Mouse (Mus musculus) CD4-positive, CD25-positive, alpha-beta regulatory T cell, adult 4 months (primary cell): Measurements from ENCODE around the gene Nudt3. TPM values are rescaled to one million over a fixed set of nuclear protein-coding genes. Genes with fewer than 3 reads are reported as not detected.

Experiments
- ATAC-seq: one replicate; pipeline ENCODE4 v1.8.0; 2017
- polyA plus RNA-seq, 2 experiments: library from polyadenylated mRNA; unstranded; fragments of 100-300 nt; shearing (Covaris generic); gene quantifications; one replicate each; pipeline ENCODE4 v1.2.1; 2017

Gene Nudt3
- polyA plus RNA-seq, 2 experiments from 2014 or later = 14.5 to 27.5 TPM

- ATAC-seq = no peak
Measured at GRCm38 (mm10) chr17:27545991-27546390, 77.3 kb downstream of the Nudt3 start.

- ATAC-seq = no peak
Measured at GRCm38 (mm10) chr17:27544551-27544950, 78.7 kb downstream of the Nudt3 start.

GRCm38 (mm10) chr17:27541984-27542383 lies 81.3 kb downstream of the Nudt3 start:
- no peak for ATAC-seq

GRCm38 (mm10) chr17:27541261-27541660 lies 82.0 kb downstream of the Nudt3 start:
- ATAC-seq = no peak

GRCm38 (mm10) chr17:27534718-27535117 lies 88.6 kb downstream of the Nudt3 start:
- peak; percentile 77 for ATAC-seq

GRCm38 (mm10) chr17:27533354-27533753 lies 89.9 kb downstream of the Nudt3 start:
- ATAC-seq = no peak

- no peak for ATAC-seq
Measured at GRCm38 (mm10) chr17:27532095-27532494, 91.2 kb downstream of the Nudt3 start.

Other genes with a start within 250 kb of the Nudt3 start
- not detected for gene Grm4, start 102.1 kb downstream of the Nudt3 start, polyA plus RNA-seq
- gene Hmga1, start 67.0 kb downstream of the Nudt3 start, polyA plus RNA-seq = 10 to 100 TPM; 82.7 to 84.0 TPM
- 100 to 1,000 TPM; 106 to 112 TPM for gene AI413582, start 57.7 kb downstream of the Nudt3 start, polyA plus RNA-seq
- gene RPS10-NUDT3, start 11.7 kb upstream of the Nudt3 start, polyA plus RNA-seq = not detected
- gene Rps10, start 13.2 kb upstream of the Nudt3 start, polyA plus RNA-seq = 1,000 to 10,000 TPM; 1,603 to 1,674 TPM
- 10 to 100 TPM; 36.5 to 37.2 TPM for gene Pacsin1, start 32.0 kb upstream of the Nudt3 start, polyA plus RNA-seq
- gene Spdef, start 105.5 kb upstream of the Nudt3 start, polyA plus RNA-seq = not detected
- gene D17Wsu92e, start 197.2 kb upstream of the Nudt3 start, polyA plus RNA-seq = 10 to 100 TPM; 14.6 to 14.9 TPM
- gene Snrpc, start 214.7 kb upstream of the Nudt3 start, polyA plus RNA-seq = 10 to 100 TPM; 84.0 to 86.8 TPM
- 1 to 10 TPM in 1 of 2 experiments, under 1 TPM in 1; 0.65 to 1.3 TPM for gene Uhrf1bp1, start 232.9 kb upstream of the Nudt3 start, polyA plus RNA-seq